Mouse (Mus musculus) lung, postnatal 0 days (tissue): ENCODE data around the gene Sdccag8. TPM values are rescaled to one million over a fixed set of nuclear protein-coding genes. Genes with fewer than 3 reads are reported as not detected.

Experiments
- ATAC-seq: fragments of 200-750 bp; cut with Nextera tagmentation; 2 replicates; pipeline ENCODE4 v1.8.0; 2017; ENCODE audit warnings: moderate library complexity
- DNase-seq: peaks from one replicate; pipeline ENCODE4 v3.0.0-alpha.2; 2016; ENCODE audit warnings: low spot score
- H3K27ac ChIP-seq: fragments of 300-500 bp; sonication (generic); 2 replicates; pipeline ENCODE4 v1.5.1; 2014; ENCODE audit warnings: antibody characterized with exemption, mild to moderate bottlenecking, low read length, mixed read lengths
- H3K27me3 ChIP-seq: fragments of 300-500 bp; sonication (generic); replicated peaks from 2 replicates; pipeline ENCODE4 v1.6.1; 2014; ENCODE audit warnings: low read length, mixed read lengths; ENCODE audit not compliant: insufficient read depth
- H3K36me3 ChIP-seq: fragments of 300-500 bp; sonication (generic); 2 replicates; pipeline ENCODE4 v1.6.1; 2014; ENCODE audit warnings: low read length, mixed read lengths; ENCODE audit not compliant: insufficient read depth
- H3K4me1 ChIP-seq: fragments of 300-500 bp; sonication (generic); 2 replicates; pipeline ENCODE4 v1.6.1; 2014; ENCODE audit warnings: antibody characterized with exemption, low read depth, low read length, mixed read lengths; ENCODE audit not compliant: insufficient read depth
- H3K4me2 ChIP-seq: fragments of 300-500 bp; sonication (generic); replicated peaks from 2 replicates; pipeline ENCODE4 v1.6.1; 2014; ENCODE audit warnings: low read depth, mild to moderate bottlenecking, low read length, moderate library complexity, mixed read lengths
- H3K4me3 ChIP-seq: fragments of 300-500 bp; sonication (generic); 2 replicates; pipeline ENCODE4 v1.5.1; 2014; ENCODE audit warnings: low read depth, low read length
- H3K9ac ChIP-seq: fragments of 300-500 bp; sonication (generic); replicated peaks from 2 replicates; pipeline ENCODE4 v1.6.1; 2014; ENCODE audit warnings: low read depth, mild to moderate bottlenecking
- H3K9me3 ChIP-seq: fragments of 300-500 bp; sonication (generic); 2 replicates; pipeline ENCODE4 v1.6.1; 2016; ENCODE audit warnings: low read length, mixed read lengths
- CTCF ChIP-seq: IDR thresholded peaks from 2 replicates; pipeline ENCODE4 v1.5.1; 2016; ENCODE audit warnings: antibody characterized with exemption, mild to moderate bottlenecking
- EP300 ChIP-seq: IDR thresholded peaks from 2 replicates; pipeline ENCODE4 v1.6.1; 2016; ENCODE audit warnings: antibody characterized with exemption, mild to moderate bottlenecking, control low read depth
- WGBS: fragments of 180-500 bp; shearing (Covaris S2); extraction: QIAGEN DNeasy Blood & Tissue Kit; methylation state at CpG from one replicate; pipeline ENCODE4 v1.1.7; 2014; 5-methylcytosine and 5-hydroxymethylcytosine counted together
- polyA plus RNA-seq: library from polyadenylated mRNA; unstranded; fragments of >200 nt; fragmentation: Nextera tagmentation; extraction: Ambion mirVana; gene quantifications from 2 replicates; pipeline ENCODE4 v1.2.1, GENCODE M21; 2015

Sdccag8 gene
- polyA plus RNA-seq, 1 experiment from 2014 or later = 14.5 TPM

GRCm38 (mm10) chr1:176967299-176967698 is 152.8 kb downstream of the Sdccag8 start:
- ATAC-seq (no peak), DNase-seq (no peak)
- 90% methylated on average over 3 of the region's 3 CpGs for WGBS
- H3K4me3 ChIP-seq = no peak overlapping the region
- no peaks in the 10 kb centered on the region for H3K9me3 ChIP-seq
- H3K4me1 ChIP-seq = no peaks in the 10 kb centered on the region
- H3K27ac ChIP-seq = no peak overlapping the region
- TF ChIP-seq CTCF (no peak), EP300 (no peak)
- no peaks in the 10 kb centered on the region for H3K36me3 ChIP-seq
- H3K9ac ChIP-seq = no peak overlapping the region
- H3K4me2 ChIP-seq = no peak overlapping the region
- H3K27me3 ChIP-seq = no peaks in the 10 kb centered on the region

DNA sequence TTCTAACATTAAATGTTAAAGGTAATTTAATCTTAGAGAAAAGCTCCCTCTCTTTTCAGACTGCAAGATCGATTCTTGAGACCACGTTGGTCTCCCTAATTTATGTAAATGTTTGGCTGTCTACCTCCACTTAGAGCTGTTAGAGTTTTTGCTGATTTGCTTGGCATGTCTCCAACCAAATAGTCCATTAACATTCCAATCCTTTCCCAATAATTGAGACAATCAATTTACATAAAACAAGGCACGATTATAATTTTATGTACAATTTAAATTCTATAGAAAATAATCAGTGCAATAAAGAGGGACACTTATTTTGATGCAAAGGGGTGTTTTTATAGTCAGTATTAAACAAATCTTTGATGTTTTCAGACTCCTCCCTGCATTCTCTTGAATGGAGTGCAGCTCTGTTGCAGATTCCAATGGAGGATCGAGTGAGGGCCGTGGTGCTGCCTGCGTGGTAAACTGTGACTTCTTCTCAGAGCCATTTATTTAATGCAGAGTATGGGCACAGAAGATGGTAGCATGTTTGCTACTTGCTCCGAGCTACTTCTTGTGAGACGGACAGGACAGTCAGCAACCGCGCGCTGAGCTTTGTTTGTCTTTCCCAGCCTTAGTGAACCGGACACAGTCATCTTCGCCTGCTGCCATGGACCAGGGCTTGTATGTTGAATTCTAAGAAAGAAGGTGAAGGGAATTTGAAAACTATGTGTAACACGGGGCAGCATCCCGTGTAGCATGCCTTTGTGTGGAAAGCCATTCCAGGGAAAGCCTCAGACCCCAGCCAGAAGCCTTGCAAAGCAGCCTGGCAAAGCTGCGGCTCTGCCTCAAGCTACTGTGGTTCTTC is 156.4 kb downstream of the Sdccag8 start:
- 50% methylated on average over 16 of the region's 16 CpGs for WGBS
- H3K9ac ChIP-seq = no peak overlapping the region
- no peaks in the 10 kb centered on the region for H3K4me1 ChIP-seq
- ATAC-seq = no peak
- no peak overlapping the region for H3K4me2 ChIP-seq
- peak overlapping the region; percentile 71 for H3K27ac ChIP-seq
- no peaks in the 10 kb centered on the region for H3K27me3 ChIP-seq
- no peaks in the 10 kb centered on the region for H3K9me3 ChIP-seq
- DNase-seq = no peak
- H3K36me3 ChIP-seq = no peaks in the 10 kb centered on the region
- H3K4me3 ChIP-seq = no peak overlapping the region
- TF ChIP-seq EP300 (no peak), CTCF (no peak)

DNA sequence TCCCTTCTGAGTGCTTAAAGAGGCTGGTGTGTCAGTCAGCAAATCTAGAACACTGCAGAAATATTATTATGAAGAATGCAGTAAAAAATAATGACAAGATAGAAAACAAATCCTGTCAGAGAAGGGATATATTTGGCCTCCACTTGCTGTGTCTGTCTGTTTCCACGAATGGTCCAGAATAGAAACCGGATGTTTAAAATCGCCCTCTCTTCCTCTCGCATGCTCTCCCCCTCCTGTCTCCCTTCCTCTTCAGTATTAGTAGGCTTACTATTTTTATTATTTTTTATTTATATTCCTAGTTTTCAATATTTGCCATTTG is 157.0 kb downstream of the Sdccag8 start:
- no peak overlapping the region for H3K9ac ChIP-seq
- no peak for TF ChIP-seq CTCF
- TF ChIP-seq EP300 = no peak
- ATAC-seq (no peak), DNase-seq (no peak)
- no peaks in the 10 kb centered on the region for H3K27me3 ChIP-seq
- peak overlapping the region; percentile 71 for H3K27ac ChIP-seq
- no peaks in the 10 kb centered on the region for H3K9me3 ChIP-seq
- H3K4me2 ChIP-seq = no peak overlapping the region
- no peaks in the 10 kb centered on the region for H3K36me3 ChIP-seq
- H3K4me1 ChIP-seq = no peaks in the 10 kb centered on the region
- 60% methylated on average over 4 of the region's 4 CpGs for WGBS
- H3K4me3 ChIP-seq = no peak overlapping the region

DNA sequence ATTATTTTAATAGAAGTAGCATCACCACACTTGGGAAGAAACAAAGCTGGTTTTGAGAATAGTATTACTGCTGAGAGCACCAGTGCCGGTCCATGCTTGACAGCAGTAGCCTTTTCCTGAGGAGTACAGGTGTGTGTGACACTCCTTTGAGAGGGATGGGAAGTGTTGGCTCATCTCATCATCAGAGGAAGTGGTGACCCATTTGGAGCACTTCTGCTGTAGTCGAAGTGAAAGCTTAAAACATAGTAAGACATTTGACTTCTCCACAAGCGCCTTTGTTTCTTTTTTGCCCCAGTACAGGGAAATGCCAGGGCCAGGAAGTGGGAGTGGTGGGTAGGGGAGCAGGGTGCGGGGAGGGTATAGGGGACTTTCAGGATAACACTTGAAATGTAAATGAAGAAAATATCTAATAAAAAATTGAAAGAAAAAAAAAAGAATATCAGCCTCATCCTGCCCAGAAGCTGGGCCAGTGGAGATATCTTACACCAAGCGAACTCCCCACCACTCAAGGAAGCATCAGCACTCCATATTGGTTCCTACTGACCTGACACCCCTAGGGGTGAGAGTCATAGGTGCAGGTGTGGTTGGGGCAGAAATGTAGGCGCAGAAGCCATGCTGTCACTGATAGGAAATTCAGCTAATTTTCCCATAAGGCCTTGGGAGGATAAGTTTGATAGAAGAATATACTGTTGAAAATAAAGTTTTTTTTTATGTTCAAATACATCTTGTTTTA is 159.1 kb downstream of the Sdccag8 start:
- no peaks in the 10 kb centered on the region for H3K9me3 ChIP-seq
- H3K36me3 ChIP-seq = no peaks in the 10 kb centered on the region
- no peaks in the 10 kb centered on the region for H3K4me1 ChIP-seq
- H3K9ac ChIP-seq = no peak overlapping the region
- no peaks in the 10 kb centered on the region for H3K27me3 ChIP-seq
- no peak overlapping the region for H3K27ac ChIP-seq
- DNase-seq = no peak
- no peak overlapping the region for H3K4me3 ChIP-seq
- WGBS = 69% methylated on average over 6 of the region's 6 CpGs
- TF ChIP-seq CTCF (no peak), EP300 (no peak)
- no peak overlapping the region for H3K4me2 ChIP-seq
- no peak for ATAC-seq

DNA sequence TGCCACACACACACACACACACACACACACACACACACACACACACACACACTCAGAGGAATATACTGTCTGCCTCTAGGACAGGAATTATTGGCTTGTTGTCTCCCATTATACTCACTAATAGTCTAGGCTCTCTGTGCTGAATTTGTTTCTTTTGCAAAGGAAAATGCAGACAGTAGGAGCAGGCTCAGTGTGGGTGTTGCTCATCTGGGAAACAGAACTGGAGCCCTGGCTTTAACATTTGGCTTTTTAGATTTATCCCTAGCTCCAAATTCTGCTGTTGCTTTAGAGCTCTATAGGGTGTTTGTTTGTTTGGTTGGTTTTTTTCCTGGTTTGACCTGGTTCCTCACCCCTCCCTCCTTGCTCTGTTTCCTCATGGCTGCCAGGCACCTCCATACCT is 164.8 kb downstream of the Sdccag8 start:
- Histone ChIP-seq H3K36me3 (no peaks in the 10 kb centered on the region), H3K4me2 (no peak overlapping the region), H3K9ac (no peak overlapping the region), H3K9me3 (no peaks in the 10 kb centered on the region), H3K27ac (no peak overlapping the region), H3K4me1 (no peaks in the 10 kb centered on the region), H3K27me3 (no peaks in the 10 kb centered on the region), H3K4me3 (no peak overlapping the region)
- ATAC-seq = no peak
- DNase-seq = no peak
- no peak for TF ChIP-seq CTCF
- no peak for TF ChIP-seq EP300

DNA sequence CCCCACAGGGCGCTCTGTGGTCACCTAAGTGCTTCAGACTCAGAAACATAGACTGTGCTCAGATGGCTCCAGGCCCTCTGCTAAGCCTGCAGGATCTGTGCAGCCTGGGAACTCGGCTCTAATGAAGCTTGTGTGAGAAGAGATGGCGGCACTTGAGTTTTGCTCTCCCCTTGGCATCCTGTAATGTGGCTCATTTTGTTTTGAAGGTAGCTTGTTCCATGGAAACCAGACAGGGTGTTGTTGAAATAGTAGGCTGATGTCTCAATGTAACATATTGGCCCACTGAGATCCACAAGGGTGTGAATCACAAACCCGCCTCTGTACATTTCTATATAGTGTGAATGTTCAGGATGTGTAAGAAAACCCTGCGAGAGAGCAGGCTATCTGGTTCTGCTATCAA is 165.7 kb downstream of the Sdccag8 start:
- H3K27me3 ChIP-seq = no peaks in the 10 kb centered on the region
- H3K9me3 ChIP-seq = no peaks in the 10 kb centered on the region
- H3K4me2 ChIP-seq = no peak overlapping the region
- no peaks in the 10 kb centered on the region for H3K36me3 ChIP-seq
- H3K4me3 ChIP-seq = no peak overlapping the region
- TF ChIP-seq EP300 (no peak), CTCF (no peak)
- no peaks in the 10 kb centered on the region for H3K4me1 ChIP-seq
- H3K9ac ChIP-seq = no peak overlapping the region
- ATAC-seq (no peak), DNase-seq (no peak)
- WGBS = 82% methylated on average over 5 of the region's 5 CpGs
- no peak overlapping the region for H3K27ac ChIP-seq
